Mouse (Mus musculus) thymus, postnatal 10 days (tissue): ENCODE measurements around the gene Rhox2e.
"Not testable (repeated sequence)": the region's sequence is repeated elsewhere in the genome, so short reads cannot be mapped to it uniquely, and the experiment has no call there.

Experiments
- DNase-seq, 2 experiments: peaks; one replicate each; pipeline ENCODE4 v3.0.0; 2021; ENCODE audit warnings: low spot score in 2 of 2

Rhox2e gene

DNA sequence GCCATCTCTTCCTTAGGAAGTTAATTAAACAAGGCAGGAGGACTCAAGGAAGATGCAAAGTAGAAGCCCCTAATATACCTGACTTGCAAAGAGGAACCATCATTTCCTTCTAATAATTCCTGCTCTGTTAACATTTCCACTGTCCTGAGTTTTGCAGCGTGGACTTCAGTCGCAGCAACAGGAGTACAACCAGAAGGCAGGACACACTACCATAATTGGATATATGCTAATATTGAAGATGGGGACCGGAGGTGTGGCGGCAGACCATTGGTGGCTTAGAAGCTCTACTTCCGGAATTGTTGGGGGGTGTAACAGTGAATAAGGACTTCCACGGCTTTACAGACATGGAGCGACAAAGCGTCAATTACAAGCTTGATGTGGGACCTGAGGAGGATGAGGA, at the start of gene Rhox2e:
Rhox2e (plus strand) TSS at position 301 of the 400 bp plus-strand sequence.
- DNase-seq, result not testable (repeated sequence)

DNA sequence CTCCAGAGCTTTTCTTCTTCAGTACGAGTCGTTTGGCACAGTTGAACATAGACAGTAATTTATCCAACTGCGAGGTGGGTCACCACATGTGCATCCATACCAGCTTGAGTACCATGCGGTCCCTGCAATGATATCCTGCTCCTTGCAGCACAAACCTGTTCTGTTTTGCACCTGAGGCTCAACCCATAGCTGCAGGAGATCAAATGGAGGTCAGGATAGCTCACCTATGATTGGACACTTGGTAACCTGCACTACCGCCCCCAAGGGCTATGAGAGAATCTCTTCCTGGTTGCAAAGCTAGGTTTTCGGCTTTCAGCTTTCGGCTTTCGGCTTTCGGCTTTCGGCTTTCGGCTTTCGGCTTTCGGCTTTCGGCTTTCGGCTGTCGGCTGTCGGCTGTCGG, 16.2 kb upstream of the Rhox2e start, which contains the start of gene Rhox4d:
Rhox4d (plus strand) TSS at position 301 of the 400 bp plus-strand sequence.
- not testable (repeated sequence) for DNase-seq

GRCm38 (mm10) chrX:37541719-37542118, 11.5 kb downstream of the Rhox2e start, which contains the start of gene Rhox3e:
Gene Rhox3e, plus strand, starts transcription at chrX:37542019.
- not testable (repeated sequence) for DNase-seq

DNA sequence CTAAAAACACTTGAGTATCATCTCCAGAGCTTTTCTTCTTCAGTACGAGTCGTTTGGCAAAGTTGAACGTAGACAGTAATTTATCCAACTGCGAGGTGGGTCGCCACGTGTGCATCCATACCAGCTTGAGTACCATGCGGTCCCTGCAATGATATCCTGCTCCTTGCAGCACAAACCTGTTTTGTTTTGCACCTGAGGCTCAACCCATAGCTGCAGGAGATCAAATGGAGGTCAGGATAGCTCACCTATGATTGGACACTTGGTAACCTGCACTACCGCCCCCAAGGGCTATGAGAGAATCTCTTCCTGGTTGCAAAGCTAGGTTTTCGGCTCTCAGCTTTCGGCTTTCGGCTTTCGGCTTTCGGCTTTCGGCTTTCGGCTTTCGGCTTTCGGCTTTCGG, 26.9 kb downstream of the Rhox2e start, which contains the start of gene Rhox4e:
Rhox4e (plus strand) TSS at position 301 of the 400 bp plus-strand sequence.
- not testable (repeated sequence) for DNase-seq

DNA sequence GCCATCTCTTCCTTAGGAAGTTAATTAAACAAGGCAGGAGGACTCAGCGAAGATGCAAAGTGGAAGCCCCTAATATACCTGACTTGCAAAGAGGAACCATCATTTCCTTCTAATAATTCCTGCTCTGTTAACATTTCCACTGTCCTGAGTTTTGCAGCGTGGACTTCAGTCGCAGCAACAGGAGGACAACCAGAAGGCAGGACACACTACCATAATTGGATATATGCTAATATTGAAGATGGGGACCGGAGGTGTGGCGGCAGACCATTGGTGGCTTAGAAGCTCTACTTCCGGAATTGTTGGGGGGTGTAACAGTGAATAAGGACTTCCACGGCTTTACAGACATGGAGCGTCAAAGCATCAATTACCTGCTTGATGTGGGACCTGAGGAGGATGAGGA, 40.9 kb downstream of the Rhox2e start, which contains the start of gene Rhox2f:
Rhox2f (plus strand) TSS at position 301 of the 400 bp plus-strand sequence.
- not testable (repeated sequence) for DNase-seq

DNA sequence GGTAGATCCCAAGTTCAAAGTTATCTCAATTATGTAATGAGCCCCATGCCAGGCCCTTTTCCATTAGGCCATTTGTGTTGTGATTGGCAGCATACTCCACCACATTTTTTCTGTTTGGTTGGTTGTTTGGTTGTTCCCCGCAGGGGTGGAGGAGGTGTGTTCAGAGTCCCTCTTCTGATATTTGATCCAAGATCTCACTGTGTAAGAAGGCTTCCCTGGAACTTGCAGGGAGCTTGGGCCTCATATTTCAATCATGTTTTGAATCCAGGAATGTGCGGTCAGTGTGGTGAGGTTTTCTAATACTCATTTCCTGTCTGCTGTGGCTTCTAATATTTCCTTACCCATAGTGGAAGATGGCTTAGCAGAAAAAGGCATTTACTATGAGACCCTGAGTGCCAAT, 42.4 kb downstream of the Rhox2e start:
- DNase-seq, result not testable (repeated sequence)

DNA sequence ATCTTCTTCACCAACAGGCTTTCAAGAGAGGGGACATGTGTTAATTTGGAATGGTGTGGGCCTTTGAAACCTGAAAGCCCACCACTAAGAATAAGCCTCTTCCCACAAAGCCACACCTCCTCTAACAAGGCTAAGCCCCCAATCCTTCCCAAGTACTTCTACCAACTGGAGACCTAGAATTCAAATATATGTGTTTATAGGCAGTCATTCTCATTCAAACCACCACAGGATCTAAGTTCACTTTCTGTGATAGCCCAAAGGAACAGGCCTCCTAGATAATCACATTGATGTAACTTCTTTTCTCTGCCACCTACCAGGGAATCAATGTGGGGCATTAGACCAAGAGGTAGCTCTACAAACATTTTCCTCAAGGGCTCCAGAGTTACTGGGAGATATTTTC, 50.4 kb downstream of the Rhox2e start, which contains the start of gene Rhox3f:
Rhox3f (plus strand) TSS at position 301 of the 400 bp plus-strand sequence.
- DNase-seq, result not testable (repeated sequence)
